Mouse (Mus musculus): ENCODE results near the gene Crebl2. TPM values are rescaled to one million over a fixed set of nuclear protein-coding genes. Genes with fewer than 3 reads are reported as not detected.

Crebl2 gene
- polyA plus RNA-seq, 1 experiment from 2014 or later = 1.9 TPM

DNA sequence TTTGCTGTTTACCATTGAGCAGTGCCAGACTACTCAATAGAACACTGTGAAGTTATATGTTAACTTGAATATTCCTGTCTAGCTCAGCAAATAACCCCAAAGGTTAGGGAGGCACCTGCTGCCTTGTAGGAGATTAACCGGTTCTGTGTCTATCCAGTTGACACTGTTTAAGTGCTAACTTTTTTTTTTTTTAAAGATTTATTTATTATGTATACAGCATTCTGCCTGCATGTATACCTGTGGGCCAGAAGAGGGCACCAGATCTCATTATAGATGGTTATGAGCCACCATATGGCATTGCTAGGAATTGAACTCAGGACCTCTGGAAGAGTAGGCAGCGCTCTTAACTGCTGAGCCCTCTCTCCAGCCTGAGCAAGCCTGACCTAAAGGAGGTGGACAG lies 43.1 kb downstream of the Crebl2 start:
- Histone ChIP-seq H3K9me3 (replicated peaks) (no peaks in the 10 kb centered on the region), H3K4me3 (no peak overlapping the region), H3K9ac (no peak overlapping the region), H3K4me1 (replicated peaks) (no peaks in the 10 kb centered on the region), H3K36me3 (peaks cover 24% of the 10 kb centered on the region), H3K27me3 (replicated peaks) (no peaks in the 10 kb centered on the region), H3K27ac (ENCODE audit: poor library complexity, severe bottlenecking) (no peak overlapping the region), H3K4me2 (no peak overlapping the region)
- WGBS = 80% methylated on average over 2 of the region's 2 CpGs
- no peak for ATAC-seq (ENCODE audit: insufficient number of reproducible peaks, low FRiP score)

- H3K4me1 ChIP-seq (replicated peaks) = peaks cover 7% of the 10 kb centered on the region
- no peak overlapping the region for H3K27ac ChIP-seq (ENCODE audit: poor library complexity, severe bottlenecking)
- no peak overlapping the region for H3K4me2 ChIP-seq
- 0 out of 2 replicates have a peak, but pooled peaks cover 5% of the 10 kb centered on the region for H3K36me3 ChIP-seq
- H3K9me3 ChIP-seq (replicated peaks) = no peaks in the 10 kb centered on the region
- no peak overlapping the region for H3K4me3 ChIP-seq
- no peak for ATAC-seq (ENCODE audit: insufficient number of reproducible peaks, low FRiP score)
- no peak overlapping the region for H3K9ac ChIP-seq
- 68% methylated on average over 6 of the region's 6 CpGs for WGBS
- no peaks in the 10 kb centered on the region for H3K27me3 ChIP-seq (replicated peaks)
Observed at GRCm38 (mm10) chr6:134876795-134877194, 46.8 kb downstream of the Crebl2 start.

- ATAC-seq (ENCODE audit: insufficient number of reproducible peaks, low FRiP score) = no peak
- 86% methylated on average over 4 of the region's 4 CpGs for whole genome bisulfite sequencing
Observed at GRCm38 (mm10) chr6:134877276-134877675, 47.3 kb downstream of the Crebl2 start.

DNA sequence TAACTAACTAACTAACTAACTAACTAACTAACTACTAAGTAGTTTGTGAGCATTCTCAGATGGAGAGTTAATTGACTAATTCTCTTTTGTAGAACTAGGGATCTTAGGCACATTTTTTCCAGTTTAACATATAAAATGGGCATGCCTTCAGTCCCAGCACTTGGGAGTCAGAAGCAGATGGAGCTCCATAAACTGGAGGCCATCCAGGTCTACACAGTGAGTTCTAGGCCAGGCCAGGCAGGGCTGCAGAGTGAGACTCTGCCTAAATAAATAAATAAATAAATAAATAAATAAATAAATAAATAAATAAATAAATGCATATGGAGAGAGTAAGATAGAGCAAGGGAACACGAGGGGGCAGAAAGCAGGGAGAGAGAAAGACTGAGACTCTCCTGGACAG lies 47.9 kb downstream of the Crebl2 start:
- Histone ChIP-seq H3K4me1 (replicated peaks) (peaks cover 7% of the 10 kb centered on the region), H3K9ac (no peak overlapping the region), H3K36me3 (peaks cover 5% of the 10 kb centered on the region; the same call in 1 of the 2 replicates), H3K27me3 (replicated peaks) (no peaks in the 10 kb centered on the region), H3K27ac (ENCODE audit: poor library complexity, severe bottlenecking) (no peak overlapping the region), H3K9me3 (replicated peaks) (no peaks in the 10 kb centered on the region), H3K4me2 (no peak overlapping the region), H3K4me3 (no peak overlapping the region)
- ATAC-seq (ENCODE audit: insufficient number of reproducible peaks, low FRiP score) = no peak
- 63% methylated on average over 1 of the region's 1 CpGs for WGBS

More at GRCm38 (mm10) chr6:134877276-134877675, 47.3 kb downstream of the Crebl2 start:
- Histone ChIP-seq H3K4me1 (replicated peaks) (peaks cover 7% of the 10 kb centered on the region), H3K36me3 (peaks cover 5% of the 10 kb centered on the region; the same call in 1 of the 2 replicates), H3K9ac (no peak overlapping the region), H3K9me3 (replicated peaks) (no peaks in the 10 kb centered on the region), H3K27ac (ENCODE audit: poor library complexity, severe bottlenecking) (no peak overlapping the region), H3K27me3 (replicated peaks) (no peaks in the 10 kb centered on the region), H3K4me3 (no peak overlapping the region), H3K4me2 (no peak overlapping the region)

DNA sequence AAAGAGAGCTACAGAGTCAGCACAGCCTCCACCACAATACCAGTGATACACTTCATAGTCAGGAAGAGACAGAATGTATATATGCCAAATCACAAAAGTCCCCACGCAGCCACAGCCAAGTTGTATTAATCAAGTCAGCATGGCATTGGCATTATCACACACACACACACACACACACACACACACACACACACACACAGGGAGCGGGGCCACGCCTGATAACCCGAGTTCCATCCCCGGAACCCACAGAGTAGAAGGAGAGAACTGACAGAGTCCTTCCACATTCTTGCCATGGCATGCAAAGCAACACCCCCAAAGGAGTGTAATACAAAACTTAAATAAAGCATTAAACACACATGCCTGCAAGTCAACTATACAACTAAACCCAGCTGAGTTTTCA lies 49.6 kb downstream of the Crebl2 start:
- no peaks in the 10 kb centered on the region for H3K9me3 ChIP-seq (replicated peaks)
- WGBS = 73% methylated on average over 5 of the region's 5 CpGs
- no peak overlapping the region for H3K4me3 ChIP-seq
- no peak overlapping the region for H3K9ac ChIP-seq
- no peaks in the 10 kb centered on the region for H3K27me3 ChIP-seq (replicated peaks)
- peaks cover 7% of the 10 kb centered on the region for H3K4me1 ChIP-seq (replicated peaks)
- no peak for ATAC-seq (ENCODE audit: insufficient number of reproducible peaks, low FRiP score)
- no peak overlapping the region for H3K27ac ChIP-seq (ENCODE audit: poor library complexity, severe bottlenecking)
- H3K4me2 ChIP-seq = no peak overlapping the region
- H3K36me3 ChIP-seq = peaks cover 5% of the 10 kb centered on the region; the same call in 1 of the 2 replicates

DNA sequence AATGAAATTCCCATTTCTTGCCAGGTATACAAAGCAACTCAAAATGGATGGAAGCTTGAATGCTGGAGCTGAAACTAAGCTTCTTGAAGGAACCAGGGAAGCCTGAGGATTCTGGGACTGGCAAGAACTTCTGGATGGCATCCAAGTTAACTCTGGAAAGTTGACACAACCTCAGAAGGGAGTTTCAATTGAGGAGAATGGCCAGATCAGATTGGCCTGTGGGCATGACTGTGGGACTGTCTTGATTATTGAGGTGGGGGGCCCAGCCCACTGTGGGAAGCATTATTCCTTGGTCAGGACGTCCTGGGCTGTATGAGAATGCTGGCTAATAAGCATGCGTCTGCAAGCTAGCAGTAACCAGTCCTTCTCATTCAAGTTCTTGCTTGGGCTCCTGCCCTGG lies 50.1 kb downstream of the Crebl2 start:
- ATAC-seq (ENCODE audit: insufficient number of reproducible peaks, low FRiP score) = no peak
- peaks cover 5% of the 10 kb centered on the region; the same call in 1 of the 2 replicates for H3K36me3 ChIP-seq
- 75% methylated on average over 2 of the region's 2 CpGs for WGBS
- no peak overlapping the region for H3K9ac ChIP-seq
- no peaks in the 10 kb centered on the region for H3K9me3 ChIP-seq (replicated peaks)
- H3K4me2 ChIP-seq = no peak overlapping the region
- H3K27me3 ChIP-seq (replicated peaks) = no peaks in the 10 kb centered on the region
- H3K4me3 ChIP-seq = no peak overlapping the region
- peaks cover 7% of the 10 kb centered on the region for H3K4me1 ChIP-seq (replicated peaks)
- no peak overlapping the region for H3K27ac ChIP-seq (ENCODE audit: poor library complexity, severe bottlenecking)

DNA sequence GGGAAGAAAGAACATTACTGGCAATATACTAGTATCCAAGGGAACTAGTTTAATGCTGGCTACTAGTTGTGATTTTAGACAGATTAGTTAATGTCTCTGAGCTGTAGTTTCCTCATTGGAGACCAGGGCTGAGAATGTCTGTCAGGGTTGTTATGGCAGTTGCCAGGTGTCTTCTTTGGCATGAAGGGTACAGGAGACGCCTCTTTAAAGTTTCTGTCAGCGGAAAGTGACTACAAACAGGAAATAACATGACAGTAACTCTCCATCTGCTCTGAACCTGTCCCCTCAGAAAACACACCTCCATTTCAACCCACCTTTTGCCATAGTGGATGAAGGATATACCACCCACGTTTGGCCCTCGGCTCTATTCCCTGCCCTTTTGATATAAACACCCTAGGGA lies 53.7 kb downstream of the Crebl2 start:
- Histone ChIP-seq H3K9ac (no peak overlapping the region), H3K4me1 (replicated peaks) (peaks cover 20% of the 10 kb centered on the region), H3K9me3 (replicated peaks) (no peaks in the 10 kb centered on the region), H3K27me3 (replicated peaks) (no peaks in the 10 kb centered on the region), H3K4me2 (no peak overlapping the region), H3K27ac (ENCODE audit: poor library complexity, severe bottlenecking) (no peak overlapping the region), H3K4me3 (no peak overlapping the region), H3K36me3 (no peaks in the 10 kb centered on the region; the same call in 1 of the 2 replicates)
- no peak for ATAC-seq (ENCODE audit: insufficient number of reproducible peaks, low FRiP score)
- WGBS = 79% methylated on average over 4 of the region's 4 CpGs

GRCm38 (mm10) chr6:134885515-134885914 lies 55.6 kb downstream of the Crebl2 start:
- Histone ChIP-seq H3K9me3 (replicated peaks) (no peaks in the 10 kb centered on the region), H3K27me3 (replicated peaks) (no peaks in the 10 kb centered on the region), H3K27ac (ENCODE audit: poor library complexity, severe bottlenecking) (no peak overlapping the region), H3K4me3 (no peak overlapping the region), H3K4me1 (replicated peaks) (peaks cover 23% of the 10 kb centered on the region), H3K9ac (no peak overlapping the region), H3K36me3 (no peaks in the 10 kb centered on the region; the same call in 1 of the 2 replicates), H3K4me2 (no peak overlapping the region)
- whole genome bisulfite sequencing = 90% methylated on average over 2 of the region's 2 CpGs
- no peak for ATAC-seq (ENCODE audit: insufficient number of reproducible peaks, low FRiP score)

GRCm38 (mm10) chr6:134886475-134886874 lies 56.5 kb downstream of the Crebl2 start:
- Histone ChIP-seq H3K4me1 (replicated peaks) (peaks cover 16% of the 10 kb centered on the region), H3K4me3 (no peak overlapping the region), H3K9me3 (replicated peaks) (no peaks in the 10 kb centered on the region), H3K27ac (ENCODE audit: poor library complexity, severe bottlenecking) (no peak overlapping the region), H3K36me3 (no peaks in the 10 kb centered on the region; the same call in 1 of the 2 replicates), H3K4me2 (peak overlapping the region; percentile 21; the same call in 1 of the 2 replicates), H3K9ac (no peak overlapping the region), H3K27me3 (replicated peaks) (no peaks in the 10 kb centered on the region)
- WGBS = 73% methylated on average over 8 of the region's 8 CpGs
- ATAC-seq (ENCODE audit: insufficient number of reproducible peaks, low FRiP score) = no peak

DNA sequence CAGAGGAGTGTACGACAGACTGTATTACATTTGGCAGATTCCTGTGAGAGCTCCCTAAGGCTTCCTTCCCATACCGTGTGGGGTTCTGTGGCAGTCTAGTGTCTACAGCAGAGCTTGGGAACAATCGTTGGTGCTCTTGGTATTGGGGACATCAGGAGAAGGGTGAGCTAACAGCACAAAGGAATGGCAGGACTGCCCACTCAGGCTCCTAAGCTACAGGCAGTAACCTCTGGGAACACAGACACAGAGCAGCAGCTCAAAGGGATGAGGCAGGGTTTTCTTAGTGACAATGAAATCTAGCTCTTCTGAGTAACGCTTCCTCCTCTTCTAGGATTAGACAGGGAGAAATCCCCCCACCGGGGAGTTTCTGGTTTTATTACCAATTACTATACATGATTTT lies 57.1 kb downstream of the Crebl2 start:
- H3K9me3 ChIP-seq (replicated peaks) = no peaks in the 10 kb centered on the region
- peak overlapping the region; percentile 21 for H3K4me2 ChIP-seq
- no peaks in the 10 kb centered on the region; the same call in 1 of the 2 replicates for H3K36me3 ChIP-seq
- no peak overlapping the region for H3K9ac ChIP-seq
- no peaks in the 10 kb centered on the region for H3K27me3 ChIP-seq (replicated peaks)
- WGBS = 47% methylated on average over 5 of the region's 5 CpGs
- H3K4me3 ChIP-seq = no peak overlapping the region
- H3K27ac ChIP-seq (ENCODE audit: poor library complexity, severe bottlenecking) = no peak overlapping the region
- ATAC-seq (ENCODE audit: insufficient number of reproducible peaks, low FRiP score) = no peak
- H3K4me1 ChIP-seq (replicated peaks) = peaks cover 16% of the 10 kb centered on the region

DNA sequence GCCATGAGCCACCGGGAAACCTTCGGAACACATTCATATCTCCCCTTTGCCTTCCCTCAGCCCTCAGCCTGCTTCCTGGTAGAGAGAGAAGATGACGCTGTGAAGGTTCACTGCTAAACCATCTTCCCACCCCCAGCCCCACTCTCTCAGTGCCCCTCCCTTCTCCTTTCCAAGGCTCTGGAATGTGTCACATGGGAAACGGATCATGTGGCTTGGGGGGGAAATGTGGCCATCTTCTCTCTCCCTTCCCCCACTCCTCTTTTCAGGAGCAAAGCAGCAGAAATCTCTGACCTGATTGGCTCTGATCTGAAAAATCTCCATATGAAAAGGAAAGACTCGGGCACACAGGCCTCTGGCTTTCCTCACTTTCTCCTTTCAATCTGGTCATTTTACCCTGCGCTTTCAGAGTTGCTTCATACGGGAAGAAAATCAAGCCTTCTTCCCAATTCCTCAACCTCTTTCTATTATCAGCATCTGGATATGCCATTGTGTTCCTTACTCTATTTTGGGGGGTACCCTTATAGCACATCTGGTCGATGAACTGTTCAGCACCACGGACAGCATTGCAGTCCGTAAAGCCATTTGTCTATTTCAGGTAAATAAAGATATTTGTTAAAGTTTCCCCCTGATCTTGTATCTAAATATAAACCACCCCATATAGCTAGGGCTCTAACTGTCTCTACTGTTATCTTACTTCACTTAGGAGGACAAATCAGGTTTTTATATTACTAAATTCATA lies 57.9 kb downstream of the Crebl2 start:
- no peak overlapping the region for H3K9ac ChIP-seq
- H3K4me2 ChIP-seq = peak overlapping the region; percentile 61
- peaks cover 16% of the 10 kb centered on the region for H3K4me1 ChIP-seq (replicated peaks)
- ATAC-seq (ENCODE audit: insufficient number of reproducible peaks, low FRiP score) = peak; percentile 51; the same call in 1 of the 2 replicates
- no peaks in the 10 kb centered on the region for H3K9me3 ChIP-seq (replicated peaks)
- H3K4me3 ChIP-seq = peak overlapping the region; percentile 34
- 3% methylated on average over 10 of the region's 10 CpGs for WGBS
- H3K36me3 ChIP-seq = no peaks in the 10 kb centered on the region
- no peak overlapping the region for H3K27ac ChIP-seq (ENCODE audit: poor library complexity, severe bottlenecking)
- H3K27me3 ChIP-seq (replicated peaks) = no peaks in the 10 kb centered on the region
